Mouse (Mus musculus): ENCODE results near the gene Spata16. TPM values are rescaled to one million over a fixed set of nuclear protein-coding genes. Genes with fewer than 3 reads are reported as not detected.

The Spata16 gene
- polyA plus RNA-seq, 1 experiment from 2014 or later: not detected

- H3K9ac ChIP-seq: no peak overlapping the region
- H3K36me3 ChIP-seq (replicated peaks; ENCODE audit: control insufficient read depth, insufficient read depth): no peaks in the 10 kb centered on the region
- no peaks in the 10 kb centered on the region for H3K27me3 ChIP-seq (ENCODE audit: control insufficient read depth, insufficient read depth, low read length)
- H3K27ac ChIP-seq: no peak overlapping the region
- no peaks in the 10 kb centered on the region for H3K4me1 ChIP-seq (replicated peaks; ENCODE audit: control insufficient read depth, insufficient read depth, low read length)
- H3K4me3 ChIP-seq (replicated peaks; ENCODE audit: low read length): no peak overlapping the region
- DNase-seq (ENCODE audit: low spot score) (no peak), ATAC-seq (ENCODE audit: low FRiP score) (no peak)
- WGBS: 83% methylated on average over 3 of the region's 3 CpGs
- no peaks in the 10 kb centered on the region for H3K9me3 ChIP-seq (ENCODE audit: control insufficient read depth, low read length)
- H3K4me2 ChIP-seq (replicated peaks): no peak overlapping the region
These were observed 343.0 kb downstream of the Spata16 start for GRCm38 (mm10) chr3:26980371-26980770.

DNA sequence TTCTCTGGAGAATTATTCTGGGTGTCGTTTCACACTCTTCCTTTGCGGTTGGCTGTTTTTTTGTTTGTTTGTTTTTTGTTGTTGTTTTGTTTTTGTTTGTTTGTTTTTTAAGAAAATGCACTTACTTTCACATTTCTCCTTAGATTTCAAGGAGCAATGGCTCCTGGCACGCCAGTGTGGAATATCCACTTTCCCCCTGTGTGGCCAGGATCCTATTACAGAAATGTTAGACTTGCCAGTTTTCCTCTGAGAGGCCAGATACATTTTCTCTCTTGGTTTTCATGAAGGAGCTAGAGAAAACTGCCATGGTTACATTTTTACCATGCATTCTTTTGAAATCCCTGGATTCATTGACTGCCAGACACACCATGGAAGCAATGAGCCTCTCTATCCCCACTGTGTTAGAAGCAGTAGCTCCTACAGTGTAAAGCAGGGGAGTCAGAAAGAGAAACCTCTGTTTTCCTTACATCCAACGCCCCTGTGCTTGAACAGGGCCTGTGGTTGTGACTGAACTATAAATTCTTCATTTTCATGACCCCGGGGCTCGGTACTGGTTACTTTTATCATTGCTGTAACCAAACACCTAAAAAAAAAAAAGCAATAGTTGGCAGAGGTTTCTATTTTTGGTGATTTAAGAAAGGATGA, 344.7 kb downstream of the Spata16 start:
- no peaks in the 10 kb centered on the region for H3K4me1 ChIP-seq (replicated peaks; ENCODE audit: control insufficient read depth, insufficient read depth, low read length)
- WGBS: 84% methylated on average over 6 of the region's 6 CpGs

GRCm38 (mm10) chr3:26983749-26984148, 346.3 kb downstream of the Spata16 start:
- Histone ChIP-seq H3K9ac (no peak overlapping the region), H3K27me3 (ENCODE audit: control insufficient read depth, insufficient read depth, low read length) (no peaks in the 10 kb centered on the region), H3K4me2 (replicated peaks) (no peak overlapping the region), H3K9me3 (ENCODE audit: control insufficient read depth, low read length) (no peaks in the 10 kb centered on the region), H3K4me1 (replicated peaks; ENCODE audit: control insufficient read depth, insufficient read depth, low read length) (no peaks in the 10 kb centered on the region), H3K27ac (no peak overlapping the region), H3K36me3 (replicated peaks; ENCODE audit: control insufficient read depth, insufficient read depth) (no peaks in the 10 kb centered on the region), H3K4me3 (replicated peaks; ENCODE audit: low read length) (no peak overlapping the region)
- ATAC-seq (ENCODE audit: low FRiP score) (no peak), DNase-seq (ENCODE audit: low spot score) (no peak)
- WGBS: 85% methylated on average over 6 of the region's 6 CpGs

More for the DNA sequence above, 344.7 kb downstream of the Spata16 start:
- Histone ChIP-seq H3K9me3 (ENCODE audit: control insufficient read depth, low read length) (no peaks in the 10 kb centered on the region), H3K4me3 (replicated peaks; ENCODE audit: low read length) (no peak overlapping the region), H3K9ac (no peak overlapping the region), H3K27ac (no peak overlapping the region), H3K27me3 (ENCODE audit: control insufficient read depth, insufficient read depth, low read length) (no peaks in the 10 kb centered on the region), H3K4me2 (replicated peaks) (no peak overlapping the region), H3K36me3 (replicated peaks; ENCODE audit: control insufficient read depth, insufficient read depth) (no peaks in the 10 kb centered on the region)
- DNase-seq (ENCODE audit: low spot score) (no peak), ATAC-seq (ENCODE audit: low FRiP score) (no peak)

- DNase-seq (ENCODE audit: low spot score) (no peak), ATAC-seq (ENCODE audit: low FRiP score) (no peak)
- no peak overlapping the region for H3K4me3 ChIP-seq (replicated peaks; ENCODE audit: low read length)
- H3K27me3 ChIP-seq (ENCODE audit: control insufficient read depth, insufficient read depth, low read length): no peaks in the 10 kb centered on the region
- H3K4me2 ChIP-seq (replicated peaks): no peak overlapping the region
- WGBS: 75% methylated on average over 1 of the region's 1 CpGs
- H3K4me1 ChIP-seq (replicated peaks; ENCODE audit: control insufficient read depth, insufficient read depth, low read length): no peaks in the 10 kb centered on the region
- 0 out of 2 replicates have a peak, but pooled peaks cover 13% of the 10 kb centered on the region for H3K9me3 ChIP-seq (ENCODE audit: control insufficient read depth, low read length)
- H3K9ac ChIP-seq: no peak overlapping the region
- H3K27ac ChIP-seq: no peak overlapping the region
- no peaks in the 10 kb centered on the region for H3K36me3 ChIP-seq (replicated peaks; ENCODE audit: control insufficient read depth, insufficient read depth)
These were observed 369.4 kb downstream of the Spata16 start for GRCm38 (mm10) chr3:27006844-27007243.

- WGBS: 37% methylated on average over 3 of the region's 3 CpGs
- H3K4me3 ChIP-seq (replicated peaks; ENCODE audit: low read length): no peak overlapping the region
These were observed 390.5 kb downstream of the Spata16 start for GRCm38 (mm10) chr3:27027957-27028356.

DNA sequence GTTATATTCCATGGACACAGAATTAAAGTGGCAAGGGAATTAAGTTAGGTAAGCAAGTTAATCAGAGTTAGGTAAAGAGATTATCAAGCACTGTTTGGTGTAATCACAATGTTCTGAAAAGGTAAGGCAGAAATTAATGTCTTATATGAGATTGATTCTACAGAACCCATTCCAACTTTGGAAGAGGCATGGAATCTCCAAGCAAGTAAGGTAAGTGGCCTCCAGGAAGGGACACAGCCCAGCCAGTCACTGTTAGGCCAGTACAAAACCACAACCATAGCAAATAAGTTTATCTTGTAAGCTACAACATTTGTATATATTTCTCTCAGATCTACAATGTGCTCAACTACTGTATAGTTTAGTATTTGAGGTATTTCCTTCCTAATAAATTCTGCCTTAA, 391.1 kb downstream of the Spata16 start:
- H3K4me2 ChIP-seq (replicated peaks): no peak overlapping the region
- ATAC-seq (ENCODE audit: low FRiP score): no peak
- no peak for DNase-seq (ENCODE audit: low spot score)
- H3K9me3 ChIP-seq (ENCODE audit: control insufficient read depth, low read length): no peaks in the 10 kb centered on the region
- no peak overlapping the region for H3K4me3 ChIP-seq (replicated peaks; ENCODE audit: low read length)
- no peaks in the 10 kb centered on the region for H3K27me3 ChIP-seq (ENCODE audit: control insufficient read depth, insufficient read depth, low read length)
- H3K27ac ChIP-seq: no peak overlapping the region
- no peak overlapping the region for H3K9ac ChIP-seq
- no peaks in the 10 kb centered on the region for H3K4me1 ChIP-seq (replicated peaks; ENCODE audit: control insufficient read depth, insufficient read depth, low read length)
- no peaks in the 10 kb centered on the region for H3K36me3 ChIP-seq (replicated peaks; ENCODE audit: control insufficient read depth, insufficient read depth)

More at GRCm38 (mm10) chr3:27027957-27028356, 390.5 kb downstream of the Spata16 start:
- H3K4me1 ChIP-seq (replicated peaks; ENCODE audit: control insufficient read depth, insufficient read depth, low read length): no peaks in the 10 kb centered on the region
- ATAC-seq (ENCODE audit: low FRiP score) (no peak), DNase-seq (ENCODE audit: low spot score) (no peak)
- no peaks in the 10 kb centered on the region for H3K36me3 ChIP-seq (replicated peaks; ENCODE audit: control insufficient read depth, insufficient read depth)
- H3K4me2 ChIP-seq (replicated peaks): no peak overlapping the region
- H3K27me3 ChIP-seq (ENCODE audit: control insufficient read depth, insufficient read depth, low read length): no peaks in the 10 kb centered on the region
- H3K27ac ChIP-seq: no peak overlapping the region
- no peak overlapping the region for H3K9ac ChIP-seq
- H3K9me3 ChIP-seq (ENCODE audit: control insufficient read depth, low read length): no peaks in the 10 kb centered on the region

GRCm38 (mm10) chr3:27030067-27030857, 392.8 kb downstream of the Spata16 start:
- no peak overlapping the region for H3K4me3 ChIP-seq (replicated peaks; ENCODE audit: low read length)
- DNase-seq (ENCODE audit: low spot score) (no peak), ATAC-seq (ENCODE audit: low FRiP score) (no peak)
- no peaks in the 10 kb centered on the region for H3K4me1 ChIP-seq (replicated peaks; ENCODE audit: control insufficient read depth, insufficient read depth, low read length)
- H3K27ac ChIP-seq: no peak overlapping the region
- H3K36me3 ChIP-seq (replicated peaks; ENCODE audit: control insufficient read depth, insufficient read depth): no peaks in the 10 kb centered on the region
- no peaks in the 10 kb centered on the region for H3K9me3 ChIP-seq (ENCODE audit: control insufficient read depth, low read length)
- WGBS: 84% methylated on average over 8 of the region's 8 CpGs
- no peak overlapping the region for H3K4me2 ChIP-seq (replicated peaks)
- no peaks in the 10 kb centered on the region for H3K27me3 ChIP-seq (ENCODE audit: control insufficient read depth, insufficient read depth, low read length)
- no peak overlapping the region for H3K9ac ChIP-seq

Small RNA genes within 50 kb of the gene (microRNA-seq; reads per million reads assigned to microRNA genes)
- not detected for gene Gm25773
- gene Gm44464: not detected

All from hindbrain, embryonic 14.5 days (tissue).